Mouse (Mus musculus): ENCODE results near the gene Lama2. TPM values are rescaled to one million over a fixed set of nuclear protein-coding genes. Genes with fewer than 3 reads are reported as not detected.

The Lama2 gene
- polyA plus RNA-seq, 2 experiments from 2014 or later = 0.13 TPM; not detected in 1

GRCm38 (mm10) chr10:27382887-27383609 lies 236.5 kb downstream of the Lama2 start:
- no peak for ATAC-seq

GRCm38 (mm10) chr10:27378286-27378685 lies 241.3 kb downstream of the Lama2 start:
- no peak for ATAC-seq

- no peak for ATAC-seq
Measured at GRCm38 (mm10) chr10:27344278-27344677, 275.3 kb downstream of the Lama2 start.

- no peak for ATAC-seq
Measured at GRCm38 (mm10) chr10:27322410-27322990, 297.1 kb downstream of the Lama2 start.

- no peak for ATAC-seq
Measured at GRCm38 (mm10) chr10:27307444-27307843, 312.1 kb downstream of the Lama2 start.

GRCm38 (mm10) chr10:27305301-27305700 lies 314.3 kb downstream of the Lama2 start:
- no peak for ATAC-seq

GRCm38 (mm10) chr10:27285098-27285860 lies 334.3 kb downstream of the Lama2 start:
- no peak for ATAC-seq

- ATAC-seq = no peak
Measured at GRCm38 (mm10) chr10:27267432-27267831, 352.1 kb downstream of the Lama2 start.

GRCm38 (mm10) chr10:27265812-27266211 lies 353.7 kb downstream of the Lama2 start:
- no peak for ATAC-seq

GRCm38 (mm10) chr10:27264713-27265112 lies 354.8 kb downstream of the Lama2 start:
- ATAC-seq = no peak

- no peak for ATAC-seq
Measured at GRCm38 (mm10) chr10:27249741-27250140, 369.8 kb downstream of the Lama2 start.

GRCm38 (mm10) chr10:27234755-27235154 lies 384.8 kb downstream of the Lama2 start:
- ATAC-seq = no peak

- ATAC-seq = no peak
Measured at GRCm38 (mm10) chr10:27233577-27233976, 386.0 kb downstream of the Lama2 start.

- ATAC-seq = no peak
Measured at GRCm38 (mm10) chr10:27223815-27224375, 395.7 kb downstream of the Lama2 start.

- ATAC-seq = no peak
Measured at GRCm38 (mm10) chr10:27222639-27223315, 396.8 kb downstream of the Lama2 start.

GRCm38 (mm10) chr10:27219698-27220097 lies 399.9 kb downstream of the Lama2 start:
- no peak for ATAC-seq

GRCm38 (mm10) chr10:27207320-27207719 lies 412.2 kb downstream of the Lama2 start:
- no peak for ATAC-seq

- ATAC-seq = no peak
Measured at GRCm38 (mm10) chr10:27198443-27198842, 421.1 kb downstream of the Lama2 start.

- no peak for ATAC-seq
Measured at GRCm38 (mm10) chr10:27193986-27194908, 425.3 kb downstream of the Lama2 start.

- ATAC-seq = no peak
Measured at GRCm38 (mm10) chr10:27188630-27189365, 430.8 kb downstream of the Lama2 start.

- ATAC-seq = no peak
Measured at GRCm38 (mm10) chr10:27184185-27184584, 435.4 kb downstream of the Lama2 start.

Data from CD4-positive, CD25-positive, alpha-beta regulatory T cell, adult 4 months (primary cell).